Mouse (Mus musculus) urinary bladder, adult 18-20 months (tissue): ENCODE results near the gene Oas1g.
"Not testable (repeated sequence)": the region's sequence is repeated elsewhere in the genome, so short reads cannot be mapped to it uniquely, and the experiment has no call there.

Experiments
- DNase-seq, 2 experiments: peaks; one replicate each; pipeline ENCODE4 v3.0.0; 2022; ENCODE audit warnings: low spot score in 2 of 2, mixed read lengths in 2 of 2

Gene Oas1g

DNA sequence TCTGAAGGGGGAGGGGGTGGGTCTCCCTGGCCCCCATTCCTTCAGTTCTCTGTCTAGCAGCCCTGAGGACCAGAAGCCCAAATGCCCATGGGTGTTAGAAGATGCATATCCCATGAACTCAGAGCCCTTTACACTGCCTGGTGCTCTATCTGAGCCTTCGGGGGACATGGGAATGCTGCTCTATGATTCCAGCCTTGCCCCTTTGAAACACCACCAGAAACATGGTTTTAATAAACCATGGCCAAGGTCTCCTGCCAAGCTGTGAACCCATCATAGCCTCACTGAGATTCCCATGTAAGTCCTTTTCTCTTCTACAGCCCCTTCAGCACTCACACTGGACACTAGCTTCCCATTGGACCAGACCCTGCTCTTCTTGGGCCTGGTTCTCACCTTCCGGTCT is 2.6 kb upstream of the Oas1g start:
- no peak for DNase-seq

DNA sequence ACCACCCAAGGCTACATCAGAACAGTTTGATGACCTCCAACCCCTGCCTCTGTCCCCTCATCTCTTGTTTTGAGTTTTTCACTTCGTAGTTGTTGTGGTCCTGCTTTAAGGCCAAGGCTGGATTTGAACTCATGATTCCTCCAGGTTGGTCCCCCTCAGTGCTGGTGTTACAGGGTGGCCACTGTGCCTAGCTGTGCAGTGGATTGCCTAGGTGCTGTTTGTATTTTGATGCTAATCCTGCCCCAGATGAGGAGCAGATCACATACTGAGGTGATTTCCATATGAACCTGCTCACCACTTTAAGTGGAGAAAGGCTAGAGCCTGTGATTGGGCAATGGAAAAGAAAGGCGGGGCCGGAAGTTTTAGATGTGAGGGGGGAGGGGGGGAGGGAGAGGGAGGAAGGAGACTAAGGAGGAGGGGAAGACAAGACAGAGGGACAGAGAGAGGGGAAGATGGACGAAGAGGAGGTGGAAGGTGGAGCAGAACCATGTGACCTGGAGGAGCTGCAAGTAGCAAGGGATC is 942 bp upstream of the Oas1g start:
- not testable (repeated sequence) for DNase-seq

DNA sequence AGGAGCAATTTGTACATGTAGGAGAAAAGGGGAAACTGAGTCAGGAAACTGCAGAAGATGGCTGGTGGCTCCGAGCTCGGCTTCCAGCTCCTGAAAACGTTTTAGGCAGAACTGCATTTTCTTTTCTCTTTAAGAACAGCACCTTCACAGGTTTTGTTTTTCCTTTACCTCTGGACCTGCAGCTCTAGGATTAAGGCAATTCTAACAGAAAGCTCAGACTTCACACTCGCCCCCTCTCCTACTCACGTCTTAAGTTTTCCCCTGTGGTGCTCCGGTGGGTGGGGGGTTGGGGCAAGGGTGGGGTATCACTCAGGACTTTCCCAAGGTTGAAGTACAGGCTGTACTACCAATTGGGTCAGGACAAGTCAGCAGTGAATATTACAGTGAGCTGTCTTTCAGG is 418 bp upstream of the Oas1g start:
- no peak for DNase-seq

DNA sequence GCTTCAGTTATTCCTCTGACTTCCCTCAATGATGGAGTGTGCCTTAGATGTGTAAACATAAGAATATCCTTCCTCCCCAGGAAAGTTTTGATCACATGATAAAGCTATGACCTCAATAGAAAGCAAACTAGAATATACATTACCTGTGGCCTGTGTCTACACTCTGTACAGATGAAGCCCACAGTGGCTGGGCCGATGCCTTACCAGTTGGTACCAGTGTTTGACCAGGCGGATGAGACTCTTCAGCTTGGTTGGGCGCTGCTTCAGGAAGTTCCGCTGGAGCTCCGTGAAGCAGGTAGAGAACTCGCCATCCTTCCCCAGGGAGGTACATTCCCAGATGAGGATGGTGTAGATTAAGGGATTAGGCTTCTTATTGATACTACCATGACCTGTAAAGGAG is 5.7 kb downstream of the Oas1g start:
- not testable (repeated sequence) for DNase-seq

GRCm38 (mm10) chr5:120878803-120879202 is 8.6 kb downstream of the Oas1g start:
- not testable (repeated sequence) for DNase-seq

- DNase-seq, result not testable (repeated sequence)
These were observed 10.0 kb downstream of the Oas1g start for GRCm38 (mm10) chr5:120877407-120877806.

- DNase-seq, result not testable (repeated sequence)
These were observed 10.6 kb downstream of the Oas1g start for GRCm38 (mm10) chr5:120876839-120877238.

- DNase-seq, result no peak
These were observed 15.9 kb downstream of the Oas1g start for GRCm38 (mm10) chr5:120871469-120871868.

DNA sequence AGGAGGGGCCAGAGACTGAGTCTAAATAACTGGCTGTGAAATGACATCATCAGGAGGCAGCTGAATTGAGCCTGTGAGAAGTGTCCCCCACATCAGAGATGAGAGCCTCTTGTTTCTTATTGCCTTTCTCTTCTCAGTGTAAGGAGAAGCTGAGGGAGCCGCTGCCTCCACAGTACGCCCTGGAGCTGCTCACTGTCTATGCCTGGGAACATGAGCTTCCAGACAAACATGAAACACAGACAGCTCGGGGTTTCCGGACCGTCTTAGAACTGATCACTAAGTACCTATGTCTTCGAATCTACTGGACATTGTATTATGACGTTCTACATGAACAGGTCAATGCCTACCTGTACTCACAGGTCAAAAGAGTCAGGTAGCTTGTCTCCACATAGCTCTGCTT is 16.6 kb downstream of the Oas1g start:
- DNase-seq, result no peak

DNA sequence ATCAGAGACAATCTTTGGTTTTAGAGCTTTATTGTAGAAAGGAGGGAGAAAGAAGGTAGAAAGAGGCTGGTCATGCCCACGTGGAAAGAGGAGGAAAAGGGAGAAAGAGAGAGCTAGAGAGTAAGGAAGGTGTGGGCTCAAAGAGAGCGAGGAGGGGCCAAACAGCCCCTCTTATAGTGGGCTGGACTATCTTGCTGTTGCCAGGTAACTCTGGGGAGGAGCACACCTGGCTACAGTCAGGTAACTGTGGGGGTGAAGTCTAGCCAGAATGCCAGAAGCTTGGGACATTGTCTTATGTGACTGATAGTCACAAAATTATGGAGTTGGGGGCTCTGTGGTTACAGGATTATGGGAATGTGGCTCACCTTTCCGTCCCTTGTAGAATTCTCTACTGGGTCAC is 17.3 kb downstream of the Oas1g start:
- no peak for DNase-seq

DNA sequence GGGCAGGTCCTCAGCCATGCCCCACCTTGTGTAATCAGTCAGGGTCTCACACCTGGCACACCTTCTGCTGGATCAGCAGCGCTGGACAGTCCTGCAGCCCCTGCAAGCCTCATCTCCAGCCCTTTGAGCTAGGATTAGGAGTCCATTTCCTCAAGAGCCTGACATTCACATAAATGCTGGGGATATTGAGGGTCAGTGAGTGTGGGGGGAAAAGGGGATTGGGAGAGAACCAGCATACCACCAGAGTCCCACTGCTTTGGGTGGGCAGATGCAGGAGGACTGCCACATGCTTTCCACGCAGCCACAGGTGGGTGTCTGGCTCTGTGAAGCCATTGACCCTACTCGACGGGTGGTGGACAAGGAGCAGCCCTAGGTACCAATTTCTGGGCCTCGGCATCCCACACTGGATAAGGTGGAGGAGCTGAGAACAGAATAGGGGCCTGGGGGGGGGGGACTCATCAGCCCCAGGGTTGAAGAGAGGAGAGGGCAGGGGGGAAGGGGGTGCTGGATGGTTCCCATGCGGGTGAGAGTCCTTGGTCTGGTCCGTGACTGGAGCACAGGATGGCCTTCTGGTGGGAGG is 17.9 kb downstream of the Oas1g start:
- DNase-seq, result no peak

DNA sequence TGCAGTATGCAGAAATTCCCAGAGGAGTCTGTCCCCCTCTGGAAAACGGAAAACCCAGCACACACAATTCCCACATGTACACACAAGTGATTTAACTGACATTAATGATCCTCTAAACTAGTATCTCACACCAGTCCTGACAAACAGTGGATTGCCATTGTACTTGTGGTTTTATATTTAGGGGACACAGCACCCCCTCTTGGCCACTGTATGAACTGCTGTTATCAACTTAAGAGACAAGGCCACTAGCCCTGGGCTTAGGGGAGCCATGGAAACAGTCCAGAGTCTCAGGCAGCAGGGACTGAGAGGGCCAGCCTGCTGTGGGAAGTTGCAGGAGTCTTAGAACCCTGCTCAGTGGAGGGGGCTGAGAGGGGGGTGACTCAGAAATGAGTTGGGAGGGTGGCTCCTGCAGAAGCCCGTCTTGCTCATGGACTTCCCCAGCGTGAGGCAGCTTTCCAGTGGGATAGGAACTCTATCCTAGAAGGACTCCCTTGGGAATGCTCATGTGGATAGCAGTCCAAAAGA is 22.0 kb downstream of the Oas1g start:
- peak in 1 of 2 experiments; percentile 12 for DNase-seq

DNA sequence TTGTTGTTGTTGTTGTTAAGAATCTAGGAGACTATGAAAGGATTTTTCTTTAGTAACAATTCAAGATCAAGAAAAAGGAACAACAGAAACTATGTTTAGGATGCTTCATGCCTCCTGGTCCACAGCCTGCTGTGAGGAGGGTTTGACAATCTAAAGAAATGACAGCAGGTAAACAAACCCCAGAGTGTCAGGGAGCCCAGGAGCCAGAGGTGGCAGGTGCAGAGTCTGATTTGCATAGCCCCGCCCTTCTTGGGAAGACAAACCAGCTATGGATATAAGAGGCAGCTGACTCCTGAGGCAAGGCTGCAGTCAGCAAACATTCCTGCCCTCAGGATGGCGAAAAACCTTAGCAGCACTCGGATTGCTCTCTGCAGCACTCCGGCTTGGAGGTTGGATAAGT is 26.3 kb downstream of the Oas1g start, which contains the start of gene Oas1h:
Gene Oas1h (plus strand): TSS at position 301 of the 400 bp plus-strand sequence.
- no peak for DNase-seq

DNA sequence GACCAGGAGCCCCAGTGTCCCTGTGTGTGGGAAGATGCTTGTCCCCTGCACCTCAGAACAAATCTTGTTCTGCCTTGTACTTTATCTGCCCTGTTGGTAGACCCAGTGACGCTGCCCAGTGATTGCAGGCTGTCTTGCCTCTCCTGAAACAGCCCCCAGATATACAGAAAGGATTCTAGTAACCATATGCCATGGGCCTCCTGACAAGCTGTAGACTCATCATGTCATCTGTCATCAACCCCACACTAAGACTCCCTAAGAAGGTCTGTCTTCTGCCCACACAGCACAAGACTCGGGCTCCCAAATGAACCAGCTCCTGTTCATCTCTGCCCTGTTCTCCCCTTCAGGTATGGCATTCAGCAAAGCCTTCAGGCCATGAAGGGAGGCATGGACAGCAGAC is 28.2 kb downstream of the Oas1g start:
- DNase-seq, result no peak

DNA sequence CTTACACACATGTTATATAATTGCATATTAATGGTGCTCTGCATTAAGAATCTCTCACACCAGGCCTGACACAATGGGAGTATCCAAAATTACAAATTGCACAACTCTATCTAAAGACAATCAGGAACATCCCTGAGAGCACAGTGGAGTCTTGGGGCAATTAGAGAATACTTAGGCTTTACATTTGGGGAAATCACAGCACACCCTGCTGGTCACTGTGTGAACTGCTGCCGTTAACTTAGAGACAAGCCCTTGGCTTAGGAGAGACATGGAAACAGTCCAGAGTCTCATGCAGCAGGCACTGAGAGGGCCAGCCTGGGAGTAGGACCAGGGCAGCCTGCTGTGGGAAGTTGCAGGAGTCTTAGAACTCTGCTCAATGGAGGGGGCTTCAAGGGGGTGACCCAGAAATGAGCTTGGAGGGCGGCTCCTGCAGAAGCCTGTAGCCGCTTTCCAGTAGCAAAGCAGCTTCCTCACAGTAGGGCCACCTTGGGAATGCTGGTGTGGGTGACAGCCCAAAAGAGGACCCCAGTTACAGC is 37.7 kb downstream of the Oas1g start:
- DNase-seq, result peak in 1 of 2 experiments; percentile 29

DNA sequence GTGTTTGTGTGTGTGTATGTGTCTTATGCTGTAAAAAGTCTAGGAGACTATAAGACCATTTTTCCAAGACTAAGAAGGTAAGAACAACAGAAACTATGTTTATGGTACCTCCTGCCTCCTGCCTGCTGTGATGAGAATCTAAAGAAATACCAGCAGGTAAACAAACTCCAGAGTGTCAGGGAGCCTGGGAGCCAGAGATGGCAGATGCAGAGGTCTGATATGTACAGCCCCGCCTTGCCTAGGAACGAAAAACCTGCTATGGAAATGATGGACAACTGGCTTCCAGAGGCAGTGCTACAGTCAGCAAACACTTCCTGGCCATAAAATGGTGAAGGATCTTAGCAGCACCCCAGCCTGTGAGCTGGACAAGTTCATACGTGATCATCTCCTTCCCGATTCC is 40.3 kb downstream of the Oas1g start, which contains the start of gene Oas1f:
Gene Oas1f (plus strand): TSS at position 301 of the 400 bp plus-strand sequence.
- peak in 1 of 2 experiments; percentile 8 for DNase-seq

- DNase-seq, result peak; percentile 47 to 69
These were observed 42.7 kb downstream of the Oas1g start for GRCm38 (mm10) chr5:120844713-120845112.

DNA sequence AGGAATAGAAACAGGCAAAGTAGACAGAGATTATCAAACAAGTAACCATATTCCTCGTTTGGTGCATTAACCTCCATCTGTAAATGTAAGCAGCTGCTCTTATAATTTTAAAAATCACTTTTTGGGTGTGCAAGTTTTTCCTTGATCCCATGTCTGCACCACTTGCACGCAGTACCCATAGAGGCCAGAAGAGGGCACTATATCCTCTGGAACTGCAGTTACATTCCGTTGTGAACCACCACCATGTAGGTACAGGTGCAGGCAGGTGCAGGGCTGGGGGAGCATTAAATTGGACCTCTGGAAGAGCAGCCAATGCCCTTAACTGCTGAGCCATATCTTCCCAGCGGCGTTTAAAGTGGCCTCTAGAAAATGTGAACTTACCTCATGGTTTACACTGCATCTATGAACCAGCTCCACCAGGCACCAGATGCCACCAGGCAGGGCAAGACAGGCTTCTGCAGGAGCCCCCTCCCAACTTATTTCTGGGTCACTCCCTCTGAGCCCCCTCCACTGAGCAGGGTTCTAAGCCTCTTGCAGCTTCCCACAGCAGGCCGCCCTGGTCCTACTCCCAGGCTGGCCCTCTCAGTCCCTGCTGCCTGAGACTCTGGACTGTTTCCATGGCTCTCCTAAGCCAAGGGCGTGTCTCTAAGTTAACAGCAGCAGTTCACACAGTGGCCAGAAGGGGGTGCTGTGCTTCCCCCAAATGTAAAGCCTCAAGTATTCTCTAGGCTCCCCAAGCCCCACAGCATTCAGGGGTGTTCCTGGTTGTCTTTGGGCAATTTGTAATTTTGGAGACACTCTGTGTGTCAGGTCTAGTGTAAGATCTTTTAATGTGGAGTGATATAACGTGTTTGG is 50.5 kb downstream of the Oas1g start:
- DNase-seq, result peak in 1 of 2 experiments; percentile 32

- DNase-seq, result no peak
These were observed 53.8 kb downstream of the Oas1g start for GRCm38 (mm10) chr5:120833335-120834280.

DNA sequence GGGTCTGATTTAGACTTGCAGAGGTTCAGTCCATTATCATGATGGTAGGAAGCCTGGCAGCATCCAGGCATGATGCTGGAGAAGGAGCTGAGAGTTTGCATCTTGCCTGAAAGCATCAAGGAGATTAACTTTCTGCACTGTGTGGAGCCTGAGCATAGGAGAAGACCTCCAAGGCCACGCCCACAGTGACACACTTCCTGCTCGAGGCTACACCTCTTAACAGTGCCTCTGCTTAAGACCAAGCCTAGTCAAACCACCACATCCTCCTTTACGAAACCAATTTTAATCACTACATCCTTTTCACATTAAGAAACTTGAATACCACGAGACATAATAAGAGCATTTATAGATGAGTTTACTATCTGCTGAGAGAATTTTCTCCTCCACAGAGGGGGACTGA is 56.4 kb downstream of the Oas1g start:
- DNase-seq, result no peak
